Mouse (Mus musculus): Measurements from ENCODE around the gene Skp2.
"Not testable (repeated sequence)": the region's sequence is repeated elsewhere in the genome, so short reads cannot be mapped to it uniquely, and the experiment has no call there.

The Skp2 gene

GRCm38 (mm10) chr15:9155325-9155724, at the start of gene Skp2:
Gene Skp2 (minus strand): TSS chr15:9155425.
- DNase-seq (ENCODE audit: low spot score in 2 of 2): no peak

- DNase-seq (ENCODE audit: low spot score in 2 of 2): no peak
Measured at GRCm38 (mm10) chr15:9198421-9198820, 43.2 kb upstream of the Skp2 start.

DNA sequence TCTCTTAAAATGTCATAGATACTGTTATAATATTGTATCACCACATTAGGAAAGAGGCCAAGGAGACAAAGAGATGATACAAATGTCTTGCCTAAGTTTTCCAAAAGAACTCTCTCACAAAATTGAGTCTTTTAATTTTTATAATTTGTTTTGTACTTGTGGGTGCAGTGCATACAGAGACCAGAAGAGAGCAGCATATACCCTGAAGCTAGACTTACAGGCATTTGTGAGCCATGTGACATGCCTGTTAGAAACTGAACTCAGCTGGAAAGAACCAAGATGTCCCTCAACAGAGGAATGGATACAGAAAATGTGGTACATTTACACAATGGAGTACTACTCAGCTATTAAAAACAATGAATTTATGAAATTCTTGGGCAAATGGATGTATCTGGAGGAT, 37.5 kb upstream of the Skp2 start:
- not testable (repeated sequence) for DNase-seq (ENCODE audit: low spot score in 2 of 2)

DNA sequence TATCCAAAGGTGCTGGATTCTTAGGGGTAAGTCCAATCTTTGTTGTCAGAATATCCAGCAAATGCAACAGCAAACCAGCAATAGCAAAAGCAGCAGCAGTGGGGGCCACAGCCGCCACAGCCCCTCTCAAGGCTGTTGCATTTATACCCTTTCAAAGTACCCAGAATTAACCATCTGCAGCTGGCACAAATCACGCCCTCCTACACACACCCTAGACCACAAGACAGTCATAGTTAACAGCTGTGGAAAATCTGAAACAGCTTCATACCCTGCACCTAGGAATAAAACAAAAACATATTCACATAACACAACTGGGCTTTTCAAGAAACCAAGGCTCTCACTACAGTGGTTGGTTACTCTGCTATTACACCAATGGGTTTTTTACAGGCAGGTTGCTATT, 34.6 kb upstream of the Skp2 start:
- DNase-seq (ENCODE audit: low spot score in 2 of 2): no peak

DNA sequence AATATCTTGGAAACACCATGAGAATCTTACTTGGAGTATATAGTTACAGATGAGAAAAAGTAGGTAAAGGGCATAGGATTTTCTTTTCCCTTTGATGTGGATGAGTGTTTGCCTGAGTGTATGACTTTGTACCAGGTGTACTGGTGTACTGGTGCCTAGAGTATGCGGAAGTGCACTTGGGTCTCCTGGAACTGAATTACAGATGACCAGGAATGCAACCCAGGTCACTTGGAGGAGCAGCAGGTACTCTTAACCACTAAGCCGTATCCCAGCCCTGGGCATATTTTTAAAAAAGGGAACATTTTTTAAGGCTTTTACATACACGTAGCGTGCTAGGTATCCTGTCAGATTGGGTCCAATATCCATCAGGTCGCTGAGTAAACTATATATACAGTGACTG, 28.8 kb upstream of the Skp2 start:
- no peak for DNase-seq (ENCODE audit: low spot score in 2 of 2)

DNA sequence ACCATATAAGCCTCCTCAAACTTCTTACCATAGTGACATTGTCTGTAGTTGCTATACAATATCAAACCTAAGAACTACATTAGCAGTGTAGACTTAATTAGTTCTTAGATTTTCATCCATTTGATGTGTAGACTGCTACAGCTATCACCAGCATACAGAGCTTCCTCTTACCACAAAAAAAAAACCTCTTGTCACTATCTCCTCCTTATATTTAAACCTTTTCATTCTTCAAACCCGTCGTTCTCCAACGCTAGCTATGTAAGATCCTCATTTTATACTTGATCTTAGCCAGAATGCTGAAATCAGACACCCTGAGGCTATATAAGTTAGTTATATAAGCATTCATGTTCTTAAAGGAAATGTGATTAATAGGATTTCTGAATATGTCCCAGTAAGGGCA, 21.8 kb upstream of the Skp2 start:
- DNase-seq (ENCODE audit: low spot score in 2 of 2): no peak

GRCm38 (mm10) chr15:9164125-9164524, 8.9 kb upstream of the Skp2 start:
- no peak for DNase-seq (ENCODE audit: low spot score in 2 of 2)

DNA sequence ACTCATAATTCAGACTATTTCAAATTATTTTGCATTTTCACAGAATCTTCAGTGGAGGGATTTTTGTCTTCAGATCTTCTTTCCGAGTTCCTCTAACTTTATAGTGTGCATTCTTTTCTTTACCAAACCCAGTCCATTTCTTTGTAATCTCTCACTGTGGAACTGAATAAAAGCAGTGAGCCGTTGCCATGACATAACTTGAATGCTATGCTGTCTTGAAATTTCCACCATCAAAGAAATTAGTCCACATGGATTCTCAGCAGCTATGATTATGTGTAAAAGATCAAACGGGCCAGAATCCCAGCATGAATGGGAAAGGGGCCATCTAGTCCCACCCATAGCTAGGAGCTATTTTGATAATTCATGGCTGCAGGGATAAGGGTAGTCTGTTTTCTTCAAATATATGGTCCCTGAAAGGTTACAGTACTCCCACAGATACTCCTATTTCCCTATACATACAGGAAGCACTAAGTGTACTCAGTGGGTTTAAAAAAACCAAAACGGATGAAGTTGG, 7.4 kb upstream of the Skp2 start:
- no peak for DNase-seq (ENCODE audit: low spot score in 2 of 2)

GRCm38 (mm10) chr15:9140684-9141171, 14.5 kb downstream of the Skp2 start:
- no peak for DNase-seq (ENCODE audit: low spot score in 2 of 2)

- DNase-seq (ENCODE audit: low spot score in 2 of 2): peak; percentile 95 to 97
Measured at GRCm38 (mm10) chr15:9140252-9140680, 15.0 kb downstream of the Skp2 start, which contains the start of gene Lmbrd2. Gene Lmbrd2 (plus strand): TSS chr15:9140550.

DNA sequence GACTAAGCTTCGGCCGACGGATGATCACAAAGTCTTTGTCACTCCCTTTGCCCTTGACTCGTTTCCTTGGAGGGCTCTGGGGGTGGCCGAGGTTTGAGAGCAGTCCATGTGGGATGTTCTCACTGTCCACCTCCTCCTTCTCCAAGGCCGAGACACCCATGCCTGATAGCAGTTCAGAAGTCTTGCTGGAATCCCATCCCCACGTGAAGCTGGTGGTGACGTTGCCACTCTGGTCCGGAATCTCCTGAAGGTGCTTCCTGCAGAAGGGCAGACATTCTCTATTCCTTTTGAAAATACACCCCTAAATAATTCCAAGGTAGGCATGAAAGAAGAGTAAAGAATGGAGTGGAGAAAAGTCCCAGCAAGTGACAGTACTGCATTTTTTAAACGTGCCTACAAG, 15.8 kb downstream of the Skp2 start:
- DNase-seq (ENCODE audit: low spot score in 2 of 2): no peak

GRCm38 (mm10) chr15:9134891-9135507, 20.2 kb downstream of the Skp2 start:
- DNase-seq (ENCODE audit: low spot score in 2 of 2): no peak

DNA sequence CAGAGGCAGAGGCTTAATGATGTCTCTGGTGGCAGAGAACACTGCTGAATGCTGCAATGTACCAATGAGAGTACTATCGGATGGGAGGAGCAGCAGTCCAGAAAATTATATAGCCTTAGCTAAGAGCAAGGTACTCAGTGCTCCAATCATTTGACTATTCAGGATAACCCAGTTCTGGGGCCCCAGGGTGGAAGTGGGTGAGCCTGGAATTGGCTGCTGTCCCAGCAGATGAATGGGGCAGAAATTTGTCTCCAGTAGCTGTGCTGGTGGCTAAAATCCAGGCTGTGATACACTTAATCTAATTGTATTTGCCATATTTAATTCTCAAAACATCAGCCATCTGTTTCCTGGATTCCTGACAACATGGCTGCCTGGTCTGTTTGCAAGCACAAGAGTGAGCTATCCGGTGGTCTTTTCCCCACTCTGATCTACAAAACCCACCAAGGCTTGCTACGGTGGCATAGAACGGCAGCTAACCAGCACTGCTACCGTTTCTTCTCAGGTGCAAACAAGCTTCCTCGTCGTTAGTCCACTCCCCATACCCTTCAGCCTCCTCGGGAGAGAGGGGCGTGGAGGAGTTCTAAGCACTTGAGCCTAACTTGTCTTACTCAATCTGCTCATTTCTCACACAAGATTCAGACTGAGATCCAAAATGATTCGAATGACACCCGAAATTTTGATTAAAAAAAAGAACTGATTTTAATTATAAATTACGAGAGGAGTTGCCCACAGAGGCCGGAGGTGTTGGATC, 22.4 kb downstream of the Skp2 start:
- DNase-seq (ENCODE audit: low spot score in 2 of 2): no peak

- DNase-seq (ENCODE audit: low spot score in 2 of 2): no peak
Measured at GRCm38 (mm10) chr15:9131499-9131888, 23.7 kb downstream of the Skp2 start.

- DNase-seq (ENCODE audit: low spot score in 2 of 2): no peak
Measured at GRCm38 (mm10) chr15:9130772-9131498, 24.3 kb downstream of the Skp2 start.

DNA sequence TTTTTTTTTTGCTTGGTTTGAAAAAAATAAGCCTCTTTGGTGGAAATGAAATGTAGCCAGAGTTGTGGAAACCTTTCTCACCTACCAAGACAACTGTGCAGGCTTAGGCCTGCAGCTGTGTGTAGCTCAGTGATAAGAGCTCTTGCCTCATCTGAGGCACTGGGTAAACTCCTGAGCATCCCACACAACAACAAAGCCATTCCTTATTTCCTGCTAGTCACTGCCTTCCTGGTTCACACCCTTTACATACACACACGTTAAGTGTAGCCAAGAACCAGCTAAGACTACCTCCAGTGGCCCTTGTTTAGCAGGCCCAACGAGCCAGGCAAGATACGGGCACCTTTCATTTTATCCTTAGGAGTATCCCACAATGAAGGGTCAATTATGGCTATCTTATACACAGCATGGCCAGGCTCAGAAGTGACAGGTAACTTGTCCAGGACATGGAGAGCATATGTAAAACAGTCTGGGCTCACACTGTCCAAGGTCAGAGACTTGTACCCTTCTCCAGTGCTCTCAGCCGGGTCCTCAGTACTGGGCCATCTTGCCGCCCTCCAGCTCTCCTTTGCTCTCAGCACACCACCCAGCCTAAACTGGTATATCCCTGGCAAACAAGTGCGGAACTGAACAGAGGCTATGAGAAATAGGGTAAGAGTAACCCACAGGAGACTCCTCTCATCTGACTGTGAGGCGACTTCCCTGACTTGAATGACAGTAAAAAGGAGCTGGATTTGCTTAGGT, 28.0 kb downstream of the Skp2 start:
- DNase-seq (ENCODE audit: low spot score in 2 of 2): no peak

DNA sequence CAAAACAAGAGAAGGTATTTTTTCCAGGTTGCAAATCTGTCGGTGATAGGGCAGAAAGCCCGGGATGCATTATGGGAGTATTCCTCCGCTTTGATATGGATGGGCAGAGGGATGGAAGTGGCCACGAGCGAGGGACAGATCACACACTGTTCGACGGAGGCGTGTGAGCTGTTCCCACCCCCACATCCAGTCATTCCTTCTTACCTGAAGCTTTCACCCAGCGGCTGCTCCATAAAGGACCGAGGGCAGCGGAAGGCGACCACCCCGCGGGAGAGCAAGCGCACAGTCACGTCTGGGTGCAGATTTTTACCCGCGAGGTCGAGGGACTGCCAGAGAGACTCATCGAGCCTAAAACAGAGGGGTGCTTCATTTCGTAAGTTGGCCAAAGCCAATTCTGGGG, 30.4 kb downstream of the Skp2 start:
- DNase-seq (ENCODE audit: low spot score in 2 of 2): no peak

- DNase-seq (ENCODE audit: low spot score in 2 of 2): no peak
Measured at GRCm38 (mm10) chr15:9122989-9123388, 32.2 kb downstream of the Skp2 start.

DNA sequence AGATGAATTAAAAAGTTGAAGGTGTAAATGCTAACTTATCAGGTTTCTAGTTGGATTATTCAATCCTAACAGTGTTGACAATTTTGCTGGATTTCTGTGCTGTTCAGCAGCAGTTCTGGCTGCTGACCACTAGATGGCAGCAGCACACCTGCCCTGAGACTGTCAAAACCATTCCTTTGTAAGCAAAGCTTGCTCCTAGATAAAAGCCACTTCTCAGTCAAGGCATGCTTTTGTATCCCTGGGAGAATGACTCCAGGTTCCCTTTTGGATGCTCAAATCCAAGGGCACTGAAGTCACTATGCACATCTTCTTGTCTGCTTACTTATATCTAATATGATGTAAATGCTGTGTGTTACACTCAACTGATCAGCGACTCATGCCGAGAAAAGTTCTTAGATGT, 35.1 kb downstream of the Skp2 start:
- peak in 1 of 2 experiments; percentile 13 for DNase-seq (ENCODE audit: low spot score in 2 of 2)

GRCm38 (mm10) chr15:9118852-9119251, 36.4 kb downstream of the Skp2 start:
- no peak for DNase-seq (ENCODE audit: low spot score in 2 of 2)

GRCm38 (mm10) chr15:9114599-9114998, 40.6 kb downstream of the Skp2 start:
- no peak for DNase-seq (ENCODE audit: low spot score in 2 of 2)

DNA sequence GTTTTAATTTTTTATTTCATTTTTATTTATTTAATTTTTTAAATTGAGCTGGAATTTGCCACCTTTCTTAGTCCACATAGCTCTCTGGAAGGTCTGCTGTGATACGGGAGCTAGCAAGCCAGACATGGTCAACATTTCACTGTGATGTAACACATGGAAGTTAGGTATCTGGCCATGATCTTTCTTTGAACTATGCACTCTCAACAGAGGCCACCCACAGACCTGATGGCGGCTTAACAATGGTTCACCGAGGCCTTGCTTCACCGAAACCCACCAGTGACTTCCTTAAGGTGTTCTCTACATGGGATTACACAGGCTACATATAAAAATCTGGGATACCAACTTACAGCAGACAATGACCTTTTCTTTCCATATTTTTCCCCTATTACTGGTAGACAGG, 41.1 kb downstream of the Skp2 start:
- DNase-seq (ENCODE audit: low spot score in 2 of 2): no peak
